Mouse (Mus musculus): ENCODE measurements around the gene Camk1d. TPM values are rescaled to one million over a fixed set of nuclear protein-coding genes. Genes with fewer than 3 reads are reported as not detected.

Camk1d gene
- total and polyA plus RNA-seq, 3 experiments = 4.6 to 12.4 (median 4.8) TPM

GRCm38 (mm10) chr2:5467537-5467936 lies 246.8 kb downstream of the Camk1d start:
- no peak for DNase-seq (ENCODE audit: extremely low read depth)
- dilution Hi-C loops (cut with MboI; ENCODE audit: extremely low pct_ligation_motif_present, extremely low pct_unique_long_range_greater_than_20kb, low sequenced_read_pairs) (no loop called here), in situ Hi-C loops (cut with MboI; ENCODE audit: low pct_ligation_motif_present, low pct_unique_long_range_greater_than_20kb, low sequenced_read_pairs) (no loop called here)
- H3K27me3 ChIP-seq (replicated peaks) = no peaks in the 10 kb centered on the region
- H3K4me1 ChIP-seq (ENCODE audit: control insufficient read depth in 1 of 2, insufficient read depth in 2 of 2) = peaks cover 0 to 33% of the 10 kb centered on the region in 2 experiments; a peak in 2 of 4 replicates
- no peaks in the 10 kb centered on the region for H3K79me2 ChIP-seq (replicated peaks; ENCODE audit: control insufficient read depth, extremely low read depth, insufficient read depth, poor library complexity, severe bottlenecking)
- H3K4me2 ChIP-seq (ENCODE audit: insufficient read depth, low read depth, poor library complexity, severe bottlenecking) = no peak overlapping the region
- no peaks in the 10 kb centered on the region for H3K9me3 ChIP-seq (replicated peaks; ENCODE audit: low read length)
- H3K4me3 ChIP-seq (replicated peaks in 1 of 3; ENCODE audit: low read depth in 2 of 3, low read length in 2 of 3, poor library complexity in 1 of 3) = no peak overlapping the region
- H3K9ac ChIP-seq (ENCODE audit: insufficient read depth, low read depth) = no peak overlapping the region
- TF ChIP-seq MYC (IDR thresholded peaks at IDR 0.05; ENCODE audit: low read depth, low read length) = no peak
- TF ChIP-seq JUN (IDR thresholded peaks at IDR 0.05; ENCODE audit: insufficient read depth, low read depth, low read length) = no peak
- no peak for TF ChIP-seq UBTF (IDR thresholded peaks at IDR 0.05; ENCODE audit: low read depth, low read length)
- TF ChIP-seq TCF12 (IDR thresholded peaks at IDR 0.05; ENCODE audit: low read depth, low read length) = no peak
- no peak for TF ChIP-seq RCOR1 (conservative IDR thresholded peaks at IDR 0.05; ENCODE audit: low read depth, low read length)
- no peak for TF ChIP-seq MAFK (IDR thresholded peaks at IDR 0.05; ENCODE audit: insufficient replicate concordance, low read length)
- no peak for TF ChIP-seq E2F4 (IDR thresholded peaks at IDR 0.05; ENCODE audit: insufficient replicate concordance, low read depth, low read length)
- no peak for TF ChIP-seq MEF2A (IDR thresholded peaks at IDR 0.05; ENCODE audit: borderline replicate concordance, low read depth, low read length)
- TF ChIP-seq TBP (conservative IDR thresholded peaks at IDR 0.05; ENCODE audit: low read depth, low read length) = no peak
- TF ChIP-seq SMC3 (IDR thresholded peaks at IDR 0.05; ENCODE audit: low read depth, low read length) = no peak
- H3K27ac ChIP-seq (ENCODE audit: insufficient read depth, low read depth) = no peak overlapping the region
- H3K36me3 ChIP-seq (replicated peaks in 1 of 2; ENCODE audit: control insufficient read depth in 1 of 2, insufficient read depth in 1 of 2, low read length in 1 of 2) = peaks cover 0 to 27% of the 10 kb centered on the region in 2 experiments

DNA sequence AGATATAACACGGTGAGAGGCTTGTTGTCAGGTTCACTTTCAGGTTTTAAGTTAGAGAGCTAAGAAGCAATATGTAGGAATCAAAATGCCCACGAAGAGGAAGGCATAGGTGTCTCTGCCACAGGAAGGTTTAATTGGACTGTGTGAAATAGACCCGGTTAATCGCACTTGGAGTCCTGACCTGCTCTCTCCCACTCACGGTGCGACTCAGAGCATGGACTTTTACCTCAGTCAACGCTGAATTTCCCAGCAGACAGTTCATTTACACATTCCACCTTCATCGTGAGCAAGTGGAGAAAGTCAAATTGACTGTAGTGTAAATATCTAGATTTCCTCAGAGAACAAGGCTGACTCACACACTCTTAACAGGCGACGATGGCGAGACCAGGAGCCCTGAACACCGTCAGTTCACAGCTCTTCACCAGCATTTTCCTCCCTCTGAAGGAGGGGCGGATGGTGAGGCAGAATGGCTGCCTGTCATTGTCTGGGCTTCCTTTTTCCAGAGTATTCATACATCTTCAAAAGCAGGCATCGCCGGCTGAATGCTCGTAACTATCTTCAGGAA lies 255.6 kb downstream of the Camk1d start:
- Histone ChIP-seq H3K27me3 (replicated peaks) (no peaks in the 10 kb centered on the region), H3K79me2 (replicated peaks; ENCODE audit: control insufficient read depth, extremely low read depth, insufficient read depth, poor library complexity, severe bottlenecking) (no peaks in the 10 kb centered on the region), H3K27ac (ENCODE audit: insufficient read depth, low read depth) (no peak overlapping the region), H3K36me3 (replicated peaks in 1 of 2; ENCODE audit: control insufficient read depth in 1 of 2, insufficient read depth in 1 of 2, low read length in 1 of 2) (peaks cover 0 to 24% of the 10 kb centered on the region in 2 experiments), H3K4me2 (ENCODE audit: insufficient read depth, low read depth, poor library complexity, severe bottlenecking) (no peak overlapping the region), H3K4me3 (replicated peaks in 1 of 3; ENCODE audit: low read depth in 2 of 3, low read length in 2 of 3, poor library complexity in 1 of 3) (no peak overlapping the region), H3K9me3 (replicated peaks; ENCODE audit: low read length) (peaks cover 2% of the 10 kb centered on the region), H3K9ac (ENCODE audit: insufficient read depth, low read depth) (no peak overlapping the region), H3K4me1 (ENCODE audit: control insufficient read depth in 1 of 2, insufficient read depth in 2 of 2) (peaks cover 0 to 6% of the 10 kb centered on the region in 2 experiments; a peak in 1 of 4 replicates)
- TF ChIP-seq USF2 (conservative IDR thresholded peaks at IDR 0.05; ENCODE audit: low read depth, low read length) (no peak), ZC3H11A (IDR thresholded peaks at IDR 0.05; ENCODE audit: low read depth, low read length) (no peak), TBP (conservative IDR thresholded peaks at IDR 0.05; ENCODE audit: low read depth, low read length) (no peak), TCF12 (IDR thresholded peaks at IDR 0.05; ENCODE audit: low read depth, low read length) (no peak), ZMIZ1 (IDR thresholded peaks at IDR 0.05; ENCODE audit: low read depth, low read length) (no peak), PAX5 (IDR thresholded peaks at IDR 0.05; ENCODE audit: low read length) (no peak), E2F4 (IDR thresholded peaks at IDR 0.05; ENCODE audit: insufficient replicate concordance, low read depth, low read length) (no peak), GABPA (IDR thresholded peaks at IDR 0.05; ENCODE audit: insufficient replicate concordance, low read depth, low read length) (no peak), CHD2 (IDR thresholded peaks at IDR 0.05; ENCODE audit: low read length) (no peak), POLR2A (IDR thresholded peaks at IDR 0.05; ENCODE audit: low read depth, low read length) (no peak), CHD1 (IDR thresholded peaks at IDR 0.05; ENCODE audit: low read depth, low read length) (no peak), MXI1 (IDR thresholded peaks at IDR 0.05; ENCODE audit: low read depth, low read length) (no peak), MAX (IDR thresholded peaks at IDR 0.05; ENCODE audit: low read length) (no peak), NRF1 (IDR thresholded peaks at IDR 0.05; ENCODE audit: low read depth, low read length) (no peak), RAD21 (IDR thresholded peaks at IDR 0.05; ENCODE audit: low read depth, low read length) (no peak), POLR2AphosphoS2 (IDR thresholded peaks at IDR 0.05; ENCODE audit: low read depth, low read length) (no peak), UBTF (IDR thresholded peaks at IDR 0.05; ENCODE audit: low read depth, low read length) (no peak), ELF1 (IDR thresholded peaks at IDR 0.05; ENCODE audit: low read depth, low read length) (no peak)
- no peak for DNase-seq (ENCODE audit: extremely low read depth)
- dilution Hi-C loops (cut with MboI; ENCODE audit: extremely low pct_ligation_motif_present, extremely low pct_unique_long_range_greater_than_20kb, low sequenced_read_pairs) = no loop called here
- in situ Hi-C loops (cut with MboI; ENCODE audit: low pct_ligation_motif_present, low pct_unique_long_range_greater_than_20kb, low sequenced_read_pairs) = loop anchor here (10.0 kb wide), 2 partner anchors 256 to 346 kb away; partner anchors contain the start of gene Camk1d
